Mouse (Mus musculus): ENCODE results near the gene Mbnl2. TPM values are rescaled to one million over a fixed set of nuclear protein-coding genes. Genes with fewer than 3 reads are reported as not detected.
A peak's percentile ranks its signal among the peaks of the same experiment; 100 is the strongest.

Mbnl2 gene
- total and polyA plus RNA-seq, 2 experiments from 2014 or later: 23.9 to 58.6 TPM

DNA sequence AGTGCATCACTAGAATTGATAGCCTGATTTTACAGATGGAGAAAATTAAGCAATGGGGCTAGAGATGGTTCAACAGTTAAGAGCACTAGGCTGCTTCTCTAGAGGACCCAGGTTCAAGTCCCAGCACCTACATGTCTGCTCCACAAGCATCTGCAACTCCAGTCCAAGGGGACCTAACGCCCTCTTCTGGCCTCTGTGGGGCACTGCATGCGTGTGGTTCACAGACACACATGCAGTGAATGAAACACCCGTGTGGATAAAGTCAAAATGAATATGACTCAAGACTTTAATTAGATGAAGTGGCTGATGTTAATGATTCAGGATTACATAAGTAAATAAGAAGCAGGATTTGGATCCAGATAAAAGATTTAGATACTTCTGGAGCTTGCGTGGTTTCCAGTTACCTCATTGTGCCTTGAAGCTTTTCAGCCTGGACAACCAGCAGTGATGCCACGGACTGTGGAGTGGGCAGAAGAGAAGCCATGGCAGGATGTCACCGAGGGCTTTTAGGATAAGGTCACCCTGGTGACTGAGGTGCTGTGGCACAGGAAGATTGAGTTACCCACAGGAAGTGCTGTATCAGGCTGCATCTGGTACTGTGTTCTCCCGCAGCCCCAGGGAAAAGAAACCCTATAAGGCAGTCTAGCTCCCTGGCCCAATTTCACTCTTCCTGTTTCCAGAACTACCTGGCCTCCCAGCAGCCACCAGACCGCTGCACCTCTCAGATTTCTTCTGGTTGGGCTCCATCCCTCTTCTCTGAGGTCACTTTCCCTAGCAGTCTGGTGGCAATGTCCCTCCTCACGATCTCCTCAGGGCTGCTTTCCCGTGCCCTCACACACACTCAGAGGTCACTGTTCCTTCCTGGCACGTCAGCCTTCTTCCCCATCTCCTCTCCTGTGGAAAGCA, 72.2 kb downstream of the Mbnl2 start:
- TF ChIP-seq CTCF (IDR thresholded peaks at IDR 0.05; ENCODE audit: low read depth): peak; percentile 20
- no peak overlapping the region for H3K4me3 ChIP-seq (ENCODE audit: low read depth, low read length)
- H3K27ac ChIP-seq (ENCODE audit: low read depth, low read length): no peak overlapping the region
- 0 out of 2 replicates have a peak, but pooled peaks cover 5% of the 10 kb centered on the region for H3K9me3 ChIP-seq (ENCODE audit: low read length)
- no peak overlapping the region for H3K4me2 ChIP-seq (ENCODE audit: low read depth)
- ATAC-seq (no peak), DNase-seq (no peak)
- H3K4me1 ChIP-seq (ENCODE audit: insufficient read depth): no peaks in the 10 kb centered on the region
- H3K9ac ChIP-seq: no peak overlapping the region
- WGBS: 89% methylated on average over 11 of the region's 11 CpGs
- no peaks in the 10 kb centered on the region for H3K36me3 ChIP-seq (ENCODE audit: insufficient read depth)
- no peaks in the 10 kb centered on the region for H3K27me3 ChIP-seq (ENCODE audit: insufficient read depth, low read length)

DNA sequence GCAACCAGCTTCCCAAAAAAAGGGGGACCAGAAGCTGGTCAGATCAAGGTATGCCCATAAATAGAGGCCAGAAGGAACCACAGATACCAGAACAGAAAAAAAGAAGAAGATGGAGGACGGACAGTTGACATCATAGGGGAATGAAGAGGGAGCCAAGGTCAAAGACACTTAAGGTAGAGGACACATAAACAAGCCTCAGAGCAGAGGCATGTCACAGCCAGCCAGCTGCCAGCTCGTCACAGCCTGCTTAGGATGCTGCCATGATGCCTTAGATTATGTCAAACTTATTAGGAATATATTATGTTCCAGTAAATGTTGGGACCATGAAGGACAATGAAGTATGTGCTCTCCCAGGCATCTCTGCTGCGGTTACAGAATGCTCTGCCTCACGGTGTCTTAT, 73.9 kb downstream of the Mbnl2 start:
- H3K4me3 ChIP-seq (ENCODE audit: low read depth, low read length): no peak overlapping the region
- no peak for ATAC-seq
- H3K9ac ChIP-seq: no peak overlapping the region
- no peaks in the 10 kb centered on the region for H3K4me1 ChIP-seq (ENCODE audit: insufficient read depth)
- TF ChIP-seq CTCF (IDR thresholded peaks at IDR 0.05; ENCODE audit: low read depth): no peak
- no peaks in the 10 kb centered on the region for H3K27me3 ChIP-seq (ENCODE audit: insufficient read depth, low read length)
- H3K4me2 ChIP-seq (ENCODE audit: low read depth): no peak overlapping the region
- no peak overlapping the region for H3K27ac ChIP-seq (ENCODE audit: low read depth, low read length)
- WGBS: 82% methylated on average over 4 of the region's 4 CpGs
- no peaks in the 10 kb centered on the region for H3K36me3 ChIP-seq (ENCODE audit: insufficient read depth)
- DNase-seq: no peak
- H3K9me3 ChIP-seq (ENCODE audit: low read length): 0 out of 2 replicates have a peak, but pooled peaks cover 5% of the 10 kb centered on the region

DNA sequence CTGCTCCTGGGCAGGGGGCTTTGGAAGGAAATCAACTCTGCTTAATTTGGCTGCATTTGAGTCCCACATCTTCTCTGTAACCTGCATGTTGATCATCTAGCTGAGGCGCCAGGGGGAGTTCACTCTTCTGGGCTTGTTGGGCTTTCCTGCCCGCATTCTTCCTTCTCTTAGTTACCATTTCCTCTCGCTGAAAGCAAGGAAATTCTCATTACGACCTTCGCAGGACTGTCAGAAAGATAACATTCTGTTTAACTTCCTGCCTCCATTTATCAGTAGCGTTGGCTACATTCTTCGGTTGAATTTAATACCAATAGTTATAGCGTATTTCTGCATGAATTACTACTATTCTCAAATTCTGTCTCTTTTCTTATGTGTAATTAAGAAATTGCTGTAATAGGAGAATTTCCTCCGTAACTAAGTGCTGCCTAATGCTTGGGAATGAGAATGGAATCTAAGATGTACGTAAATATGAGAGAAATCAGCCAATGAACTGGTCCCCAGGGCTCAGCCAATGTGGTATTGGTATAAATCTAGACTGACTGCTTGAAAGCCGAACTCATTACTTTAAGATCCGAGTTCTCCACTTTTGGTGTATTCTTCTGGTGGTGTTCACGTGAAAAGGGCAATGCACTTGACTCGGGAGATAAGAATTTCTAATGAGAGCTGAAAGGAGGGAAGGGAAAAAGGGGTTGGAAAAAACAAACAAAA, 76.8 kb downstream of the Mbnl2 start:
- no peak for TF ChIP-seq CTCF (IDR thresholded peaks at IDR 0.05; ENCODE audit: low read depth)
- ATAC-seq (no peak), DNase-seq (no peak)
- H3K4me3 ChIP-seq (ENCODE audit: low read depth, low read length): no peak overlapping the region
- no peaks in the 10 kb centered on the region for H3K9me3 ChIP-seq (ENCODE audit: low read length)
- no peak overlapping the region for H3K4me2 ChIP-seq (ENCODE audit: low read depth)
- 78% methylated on average over 14 of the region's 14 CpGs for WGBS
- no peak overlapping the region for H3K27ac ChIP-seq (ENCODE audit: low read depth, low read length)
- peaks cover 8% of the 10 kb centered on the region; the same call in 1 of the 2 replicates for H3K4me1 ChIP-seq (ENCODE audit: insufficient read depth)
- no peaks in the 10 kb centered on the region for H3K36me3 ChIP-seq (ENCODE audit: insufficient read depth)
- H3K27me3 ChIP-seq (ENCODE audit: insufficient read depth, low read length): no peaks in the 10 kb centered on the region
- H3K9ac ChIP-seq: no peak overlapping the region

DNA sequence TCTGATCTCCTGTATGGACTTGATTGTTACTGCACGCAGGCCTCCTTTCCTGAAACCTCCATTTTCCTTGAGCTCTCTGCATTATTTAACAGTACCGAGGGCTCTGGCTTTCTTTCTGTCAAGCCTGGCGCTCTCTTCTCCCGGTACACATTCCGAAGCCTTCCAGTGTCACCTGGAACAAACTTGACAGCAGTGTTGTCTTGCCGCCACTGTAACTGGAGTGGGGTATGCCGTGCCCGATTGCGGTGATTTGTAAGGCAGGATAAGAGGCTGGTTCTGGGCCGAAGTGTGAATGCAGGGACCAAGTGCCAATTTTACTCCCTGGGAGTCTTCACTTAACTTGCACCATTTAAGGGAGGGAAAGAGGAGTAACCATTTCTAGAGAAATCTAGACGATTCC, 77.7 kb downstream of the Mbnl2 start:
- Histone ChIP-seq H3K4me2 (ENCODE audit: low read depth) (no peak overlapping the region), H3K4me3 (ENCODE audit: low read depth, low read length) (no peak overlapping the region), H3K27me3 (ENCODE audit: insufficient read depth, low read length) (no peaks in the 10 kb centered on the region), H3K36me3 (ENCODE audit: insufficient read depth) (no peaks in the 10 kb centered on the region), H3K4me1 (ENCODE audit: insufficient read depth) (peaks cover 8% of the 10 kb centered on the region; the same call in 1 of the 2 replicates), H3K9me3 (ENCODE audit: low read length) (no peaks in the 10 kb centered on the region), H3K9ac (no peak overlapping the region), H3K27ac (ENCODE audit: low read depth, low read length) (no peak overlapping the region)
- WGBS: 62% methylated on average over 11 of the region's 11 CpGs
- no peak for TF ChIP-seq CTCF (IDR thresholded peaks at IDR 0.05; ENCODE audit: low read depth)
- no peak for ATAC-seq
- DNase-seq: no peak

DNA sequence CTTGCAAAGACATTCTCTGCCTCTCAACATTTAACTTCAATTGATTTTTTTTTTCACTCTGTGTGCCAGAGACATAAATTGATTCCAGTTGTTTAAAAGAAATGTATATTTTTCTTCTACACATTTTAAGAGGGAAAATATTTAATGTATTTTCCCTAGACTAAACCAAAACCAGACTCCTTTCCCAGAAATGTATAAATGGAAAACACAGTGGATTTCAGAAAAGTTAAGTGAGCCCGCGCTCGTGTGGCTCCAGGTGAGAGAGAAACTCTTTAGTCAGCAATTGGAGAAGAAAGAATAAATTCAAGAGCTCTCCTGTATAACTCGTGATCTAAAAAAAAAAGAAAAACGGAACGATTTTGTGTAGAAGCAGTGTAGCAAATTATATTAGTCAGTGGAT, 79.1 kb downstream of the Mbnl2 start:
- Histone ChIP-seq H3K27ac (ENCODE audit: low read depth, low read length) (no peak overlapping the region), H3K9ac (no peak overlapping the region), H3K36me3 (ENCODE audit: insufficient read depth) (no peaks in the 10 kb centered on the region), H3K4me2 (ENCODE audit: low read depth) (no peak overlapping the region), H3K9me3 (ENCODE audit: low read length) (no peaks in the 10 kb centered on the region), H3K4me3 (ENCODE audit: low read depth, low read length) (no peak overlapping the region), H3K27me3 (ENCODE audit: insufficient read depth, low read length) (no peaks in the 10 kb centered on the region), H3K4me1 (ENCODE audit: insufficient read depth) (peaks cover 8% of the 10 kb centered on the region; the same call in 1 of the 2 replicates)
- DNase-seq: no peak
- 46% methylated on average over 6 of the region's 6 CpGs for WGBS
- no peak for TF ChIP-seq CTCF (IDR thresholded peaks at IDR 0.05; ENCODE audit: low read depth)
- no peak for ATAC-seq

DNA sequence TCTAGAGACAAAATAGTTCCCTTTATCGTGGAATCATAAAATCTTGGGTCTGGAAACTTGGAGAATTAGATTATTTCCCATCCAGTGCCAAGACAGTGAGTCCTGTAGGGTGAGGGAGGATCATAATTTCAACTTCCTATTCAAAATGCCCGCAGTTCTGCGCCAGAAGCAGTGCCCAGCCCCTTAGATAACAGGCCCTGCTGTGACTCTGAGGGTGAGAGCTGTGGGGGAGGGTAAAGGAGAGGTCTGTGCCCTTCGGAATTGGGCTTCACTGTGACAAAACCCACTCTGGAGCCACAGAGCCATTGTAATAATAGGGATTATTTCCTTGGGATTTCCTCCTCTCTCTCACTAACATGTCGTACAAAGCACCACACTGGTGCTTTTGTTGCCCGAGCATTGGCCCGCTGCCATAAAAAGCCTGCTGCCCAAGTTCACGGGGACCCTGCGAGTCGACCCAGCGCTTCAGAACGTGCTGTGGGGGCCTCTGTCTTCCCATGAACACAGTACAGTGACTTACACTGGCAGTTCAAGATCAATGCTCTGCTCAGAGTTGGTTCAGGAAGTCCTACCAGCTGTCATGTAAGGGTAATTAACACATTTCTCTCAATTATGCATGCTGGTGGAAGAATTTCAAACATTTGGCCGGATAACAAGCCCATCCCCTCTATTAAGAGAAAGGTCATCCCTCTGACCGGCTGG, 79.7 kb downstream of the Mbnl2 start:
- ATAC-seq (peak; percentile 72), DNase-seq (peak; percentile 67)
- H3K27me3 ChIP-seq (ENCODE audit: insufficient read depth, low read length): no peaks in the 10 kb centered on the region
- TF ChIP-seq CTCF (IDR thresholded peaks at IDR 0.05; ENCODE audit: low read depth): no peak
- WGBS: 6% methylated on average over 14 of the region's 14 CpGs
- H3K4me2 ChIP-seq (ENCODE audit: low read depth): peak overlapping the region; percentile 27
- H3K4me1 ChIP-seq (ENCODE audit: insufficient read depth): peaks cover 8% of the 10 kb centered on the region; the same call in 1 of the 2 replicates
- no peak overlapping the region; the same call in 1 of the 2 replicates for H3K9ac ChIP-seq
- no peaks in the 10 kb centered on the region for H3K36me3 ChIP-seq (ENCODE audit: insufficient read depth)
- H3K9me3 ChIP-seq (ENCODE audit: low read length): no peaks in the 10 kb centered on the region
- H3K27ac ChIP-seq (ENCODE audit: low read depth, low read length): peak overlapping the region; percentile 54; the same call in 1 of the 2 replicates
- H3K4me3 ChIP-seq (ENCODE audit: low read depth, low read length): no peak overlapping the region
